Mouse (Mus musculus) midbrain, embryonic 11.5 days (tissue): ENCODE measurements at regions not wholly inside any gene's neighbourhood (a gene's known extent, or its start where the extent isn't known, plus 50 kb on each side); places are given as distances from the start of the nearest gene placed in this dataset.

Experiments
- ATAC-seq: fragments of 200-750 bp; cut with Nextera tagmentation; 2 replicates; pipeline ENCODE4 v1.8.0; 2017; ENCODE audit warnings: moderate TSS enrichment, moderate library complexity; ENCODE audit not compliant: low FRiP score
- DNase-seq: peaks from one replicate; pipeline ENCODE4 v3.0.0; 2015; ENCODE audit warnings: low spot score; ENCODE audit errors: missing footprints
- H3K27ac ChIP-seq: fragments of 300-500 bp; sonication (generic); 2 replicates; pipeline ENCODE4 v1.5.1; 2014; ENCODE audit warnings: low read depth, low read length
- H3K27me3 ChIP-seq: fragments of 300-500 bp; sonication (generic); 2 replicates; pipeline ENCODE4 v1.6.1; 2014; ENCODE audit warnings: mild to moderate bottlenecking, low read length, moderate library complexity, mixed read lengths; ENCODE audit not compliant: control insufficient read depth, insufficient read depth
- H3K36me3 ChIP-seq: fragments of 300-500 bp; sonication (generic); 2 replicates; pipeline ENCODE4 v1.6.1; 2014; ENCODE audit warnings: mild to moderate bottlenecking, low read length, moderate library complexity, mixed read lengths; ENCODE audit not compliant: control insufficient read depth, insufficient read depth
- H3K4me1 ChIP-seq: fragments of 300-500 bp; sonication (generic); 2 replicates; pipeline ENCODE4 v1.6.1; 2014; ENCODE audit warnings: low read length; ENCODE audit not compliant: control insufficient read depth, insufficient read depth
- H3K4me2 ChIP-seq: fragments of 300-500 bp; sonication (generic); 2 replicates; pipeline ENCODE4 v1.6.1; 2014; ENCODE audit warnings: mild to moderate bottlenecking, moderate library complexity
- H3K4me3 ChIP-seq: fragments of 300-500 bp; sonication (generic); 2 replicates; pipeline ENCODE4 v1.5.1; 2014; ENCODE audit warnings: low read depth, low read length
- H3K9ac ChIP-seq: fragments of 300-500 bp; sonication (generic); 2 replicates; pipeline ENCODE4 v1.6.1; 2014; ENCODE audit warnings: low read length
- H3K9me3 ChIP-seq: fragments of 300-500 bp; sonication (generic); 2 replicates; pipeline ENCODE4 v1.6.1; 2016; ENCODE audit warnings: low read length; ENCODE audit not compliant: control insufficient read depth
- WGBS: fragments of 180-500 bp; shearing (Covaris S2); extraction: QIAGEN DNeasy Blood & Tissue Kit; methylation state at CpG from one replicate; pipeline ENCODE4 v1.1.7; 2014; 5-methylcytosine and 5-hydroxymethylcytosine counted together

DNA sequence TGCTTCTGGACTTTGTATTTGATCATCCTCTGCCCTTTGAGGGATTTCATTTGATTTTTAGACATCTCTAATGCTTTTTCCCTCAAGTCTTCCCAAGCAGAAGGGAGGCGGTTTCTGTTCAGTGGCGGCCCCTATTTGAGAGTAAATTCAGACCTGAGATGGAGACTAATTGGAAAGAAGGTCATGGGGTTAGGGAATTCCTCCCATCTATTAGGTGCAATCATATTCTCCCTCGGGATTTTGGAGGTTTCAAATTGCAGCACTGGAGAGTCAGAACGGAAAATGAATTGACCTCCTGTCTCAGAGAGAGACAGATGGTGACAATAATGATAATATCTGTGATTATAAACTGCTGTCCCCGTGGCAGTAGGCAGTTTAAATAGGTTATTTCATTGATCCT is 285.6 kb downstream of the 1810013L24Rik start:
- H3K4me3 ChIP-seq: no peak overlapping the region
- no peak; the same call in 1 of the 2 replicates for ATAC-seq
- no peak for DNase-seq
- H3K4me2 ChIP-seq: no peak overlapping the region
- H3K27me3 ChIP-seq: no peaks in the 10 kb centered on the region
- no peaks in the 10 kb centered on the region for H3K36me3 ChIP-seq
- H3K27ac ChIP-seq: no peak overlapping the region
- H3K9me3 ChIP-seq: no peaks in the 10 kb centered on the region
- H3K9ac ChIP-seq: no peak overlapping the region
- 58% methylated on average over 5 of the region's 5 CpGs for WGBS
- H3K4me1 ChIP-seq: no peaks in the 10 kb centered on the region

GRCm38 (mm10) chr16:9121581-9121980 is 291.7 kb downstream of the 1810013L24Rik start:
- Histone ChIP-seq H3K4me1 (no peaks in the 10 kb centered on the region), H3K9me3 (no peaks in the 10 kb centered on the region), H3K9ac (no peak overlapping the region), H3K27ac (no peak overlapping the region), H3K36me3 (no peaks in the 10 kb centered on the region), H3K4me2 (no peak overlapping the region), H3K4me3 (no peak overlapping the region), H3K27me3 (no peaks in the 10 kb centered on the region)
- 78% methylated on average over 2 of the region's 2 CpGs for WGBS
- DNase-seq: no peak
- no peak for ATAC-seq

- no peak overlapping the region for H3K9ac ChIP-seq
- ATAC-seq (no peak), DNase-seq (no peak)
- WGBS: 76% methylated on average over 3 of the region's 3 CpGs
- H3K4me3 ChIP-seq: no peak overlapping the region
- no peak overlapping the region for H3K4me2 ChIP-seq
- no peaks in the 10 kb centered on the region for H3K36me3 ChIP-seq
- H3K9me3 ChIP-seq: no peaks in the 10 kb centered on the region
- H3K27ac ChIP-seq: no peak overlapping the region
- no peaks in the 10 kb centered on the region for H3K27me3 ChIP-seq
- H3K4me1 ChIP-seq: no peaks in the 10 kb centered on the region
These were observed 302.2 kb downstream of the 1810013L24Rik start for GRCm38 (mm10) chr16:9132113-9132512.

DNA sequence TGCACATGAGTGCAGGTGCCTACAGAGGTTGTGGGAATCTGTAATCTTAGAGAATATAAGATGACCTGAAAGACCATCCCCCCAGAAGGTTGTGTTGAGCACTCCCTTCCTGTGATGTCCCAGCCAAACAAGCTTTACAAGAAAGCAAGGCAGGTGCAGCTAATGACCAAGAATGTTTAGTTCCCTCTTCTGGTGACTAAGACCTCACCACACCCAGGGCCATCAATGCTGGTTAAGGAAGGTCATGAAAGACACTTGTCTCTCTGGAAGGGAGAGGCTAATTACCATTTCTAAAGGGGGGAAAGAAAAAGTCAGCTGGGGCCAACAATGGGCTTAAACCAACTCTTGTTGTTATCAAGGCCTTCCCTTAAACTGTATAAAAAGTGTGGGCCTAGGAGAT is 302.9 kb downstream of the 1810013L24Rik start:
- no peaks in the 10 kb centered on the region for H3K4me1 ChIP-seq
- H3K27me3 ChIP-seq: no peaks in the 10 kb centered on the region
- no peaks in the 10 kb centered on the region for H3K9me3 ChIP-seq
- H3K4me2 ChIP-seq: no peak overlapping the region
- no peaks in the 10 kb centered on the region for H3K36me3 ChIP-seq
- no peak for ATAC-seq
- no peak overlapping the region for H3K9ac ChIP-seq
- no peak for DNase-seq
- H3K27ac ChIP-seq: no peak overlapping the region
- no peak overlapping the region for H3K4me3 ChIP-seq

DNA sequence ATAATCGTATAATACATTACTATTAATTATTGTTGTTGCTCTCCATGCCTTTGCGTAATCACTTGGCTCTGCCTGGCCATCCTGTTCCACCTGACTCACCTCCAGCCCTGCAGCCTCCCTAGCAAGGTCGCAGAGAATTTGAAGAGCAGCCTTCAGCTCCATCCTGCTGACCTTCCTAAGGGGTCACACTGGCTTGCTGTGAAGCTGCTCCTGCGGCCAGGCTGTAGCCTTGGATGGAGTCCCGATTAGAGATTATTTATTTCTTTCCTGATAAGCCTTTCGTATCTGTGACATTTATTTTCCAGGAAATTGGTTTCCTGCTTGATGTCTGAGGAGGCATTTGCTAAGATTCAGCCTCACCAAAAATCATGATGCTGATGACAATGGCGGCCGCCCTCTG is 305.5 kb downstream of the 1810013L24Rik start:
- WGBS: 86% methylated on average over 8 of the region's 8 CpGs

GRCm38 (mm10) chr16:9138552-9139224 is 308.8 kb downstream of the 1810013L24Rik start:
- H3K27me3 ChIP-seq: no peaks in the 10 kb centered on the region
- H3K4me3 ChIP-seq: no peak overlapping the region
- WGBS: 82% methylated on average over 8 of the region's 8 CpGs
- H3K27ac ChIP-seq: no peak overlapping the region
- H3K36me3 ChIP-seq: no peaks in the 10 kb centered on the region
- no peak for DNase-seq
- no peaks in the 10 kb centered on the region for H3K9me3 ChIP-seq
- no peaks in the 10 kb centered on the region for H3K4me1 ChIP-seq
- ATAC-seq: no peak
- H3K9ac ChIP-seq: no peak overlapping the region
- no peak overlapping the region for H3K4me2 ChIP-seq

More for the DNA sequence above, 305.5 kb downstream of the 1810013L24Rik start:
- ATAC-seq (no peak), DNase-seq (no peak)
- Histone ChIP-seq H3K27me3 (no peaks in the 10 kb centered on the region), H3K4me3 (no peak overlapping the region), H3K4me1 (no peaks in the 10 kb centered on the region), H3K36me3 (no peaks in the 10 kb centered on the region), H3K27ac (no peak overlapping the region), H3K9me3 (no peaks in the 10 kb centered on the region), H3K4me2 (no peak overlapping the region), H3K9ac (no peak overlapping the region)

- H3K36me3 ChIP-seq: no peaks in the 10 kb centered on the region
- no peak overlapping the region for H3K27ac ChIP-seq
- H3K4me2 ChIP-seq: no peak overlapping the region
- DNase-seq (no peak), ATAC-seq (no peak)
- H3K4me3 ChIP-seq: no peak overlapping the region
- no peak overlapping the region for H3K9ac ChIP-seq
- H3K27me3 ChIP-seq: no peaks in the 10 kb centered on the region
- no peaks in the 10 kb centered on the region for H3K4me1 ChIP-seq
- no peaks in the 10 kb centered on the region for H3K9me3 ChIP-seq
- WGBS: 80% methylated on average over 3 of the region's 3 CpGs
These were observed 309.5 kb downstream of the 1810013L24Rik start for GRCm38 (mm10) chr16:9139405-9139804.

- WGBS: 62% methylated on average over 8 of the region's 8 CpGs
- ATAC-seq: no peak
- no peak overlapping the region for H3K27ac ChIP-seq
These were observed 319.6 kb downstream of the 1810013L24Rik start for GRCm38 (mm10) chr16:9149209-9150135.

DNA sequence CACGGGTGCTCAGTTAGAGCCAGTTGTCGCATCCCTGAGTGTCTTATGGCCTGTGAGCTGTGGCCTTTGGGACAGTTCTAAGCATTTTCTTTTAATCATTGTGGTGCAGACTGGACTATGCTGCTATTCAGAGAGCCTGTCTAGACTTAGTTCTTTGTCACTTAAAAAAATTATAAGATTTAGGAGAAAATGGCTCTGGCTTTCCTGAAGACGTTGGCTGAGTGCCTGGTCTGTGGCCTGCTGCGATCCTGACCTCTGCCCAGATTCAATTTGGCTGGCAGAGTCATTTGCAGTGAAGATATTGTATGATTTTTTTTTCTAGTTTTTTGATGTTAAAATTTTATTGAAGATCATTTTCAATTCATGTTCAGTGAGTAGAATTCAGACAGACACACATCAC is 322.0 kb downstream of the 1810013L24Rik start:
- no peak overlapping the region for H3K9ac ChIP-seq
- H3K36me3 ChIP-seq: no peaks in the 10 kb centered on the region
- H3K27me3 ChIP-seq: no peaks in the 10 kb centered on the region
- 84% methylated on average over 4 of the region's 4 CpGs for WGBS
- no peak overlapping the region for H3K27ac ChIP-seq
- ATAC-seq (no peak), DNase-seq (no peak)
- no peak overlapping the region for H3K4me3 ChIP-seq
- no peaks in the 10 kb centered on the region for H3K4me1 ChIP-seq
- H3K9me3 ChIP-seq: no peaks in the 10 kb centered on the region
- no peak overlapping the region for H3K4me2 ChIP-seq

More at GRCm38 (mm10) chr16:9149209-9150135, 319.6 kb downstream of the 1810013L24Rik start:
- Histone ChIP-seq H3K9me3 (no peaks in the 10 kb centered on the region), H3K4me3 (no peak overlapping the region), H3K9ac (no peak overlapping the region), H3K36me3 (no peaks in the 10 kb centered on the region), H3K27me3 (no peaks in the 10 kb centered on the region), H3K4me1 (no peaks in the 10 kb centered on the region), H3K4me2 (no peak overlapping the region)
- no peak for DNase-seq
